Mouse (Mus musculus): ENCODE results near the gene Armc5. TPM values are rescaled to one million over a fixed set of nuclear protein-coding genes. Genes with fewer than 3 reads are reported as not detected.

Gene Armc5
- total RNA-seq, 2 experiments from 2014 or later, result 11.5 to 12.6 TPM

DNA sequence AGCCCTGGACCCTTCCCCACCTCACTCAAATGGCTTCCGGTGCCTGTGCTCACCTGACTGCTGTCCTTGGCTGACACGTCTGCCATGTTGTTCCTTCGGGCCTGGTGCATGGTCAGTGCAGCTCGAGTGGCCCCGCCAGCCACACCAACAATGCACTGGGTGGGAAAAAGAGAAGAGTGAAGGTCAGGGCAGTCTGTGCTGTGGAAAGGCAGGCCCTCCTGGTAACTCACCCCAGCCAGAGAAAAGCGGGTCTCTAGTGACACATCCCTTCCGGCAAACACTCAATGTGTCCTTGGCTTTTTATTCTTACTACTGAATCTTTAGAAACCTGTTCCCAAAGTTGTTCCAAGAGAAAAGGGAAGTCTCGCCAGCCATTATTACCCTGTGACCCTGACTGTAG, 47.9 kb downstream of the Armc5 start:
- DNase-seq (ENCODE audit: low spot score in 2 of 2), result no peak

DNA sequence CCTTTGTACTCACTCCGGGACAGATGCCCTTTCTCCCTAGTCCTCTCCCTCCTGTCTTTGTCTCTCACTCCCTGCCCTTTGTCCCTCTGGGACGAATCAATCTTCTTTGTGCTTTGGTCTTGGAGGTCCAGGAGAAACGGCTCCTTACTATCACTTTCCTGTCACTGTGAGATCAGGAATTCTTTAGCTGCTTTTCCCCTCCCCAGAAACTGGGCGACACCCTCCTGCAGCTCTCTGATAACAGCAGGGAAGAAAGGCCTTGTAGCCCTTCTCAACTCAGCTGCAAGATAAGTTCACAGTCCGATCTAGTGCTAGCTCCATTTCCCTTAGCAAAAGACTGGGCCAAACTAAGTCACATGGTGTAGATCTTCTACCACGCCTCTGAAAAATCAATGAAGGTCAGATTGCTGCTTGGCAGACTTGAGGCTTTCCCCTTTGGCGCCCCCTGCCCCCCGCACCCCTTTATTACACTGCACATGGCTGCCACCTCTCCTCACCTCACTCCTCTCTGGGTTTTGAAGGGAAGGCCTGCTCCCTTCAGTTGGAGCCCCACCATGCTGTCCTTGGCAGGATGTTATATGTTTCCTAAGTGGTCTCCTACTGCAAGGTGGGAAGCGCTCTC, 51.9 kb downstream of the Armc5 start:
- no peak for DNase-seq (ENCODE audit: low spot score in 2 of 2)

Small RNAs within 50 kb of the gene (microRNA-seq; reads per million reads assigned to microRNA genes)
- gene Mir3103, result 0.74 to 0.98 reads per million in 2 experiments

Other genes with a start within 250 kb of the Armc5 start
- gene Pycard, start 243.5 kb upstream of the Armc5 start, total RNA-seq (2021), result 1 to 10 TPM; 2.1 to 3.2 TPM
- gene Trim72, start 233.4 kb upstream of the Armc5 start, total RNA-seq (2021), result under 1 TPM; 0.32 to 0.58 TPM
- 10 to 100 TPM; 11.0 to 11.2 TPM for gene Itgam, start 174.7 kb upstream of the Armc5 start, total RNA-seq (2021)
- under 1 TPM in 1 of 2 experiments, not detected in 1; 0.25 TPM for gene Gm49368, start 174.7 kb upstream of the Armc5 start, total RNA-seq (2021)
- under 1 TPM; 0.13 to 0.59 TPM for gene Itgax, start 107.8 kb upstream of the Armc5 start, total RNA-seq (2021)
- under 1 TPM; 0.20 to 0.71 TPM for gene Itgad, start 83.0 kb upstream of the Armc5 start, total RNA-seq (2021)
- 1 to 10 TPM; 4.7 TPM for gene Cox6a2, start 31.0 kb upstream of the Armc5 start, total RNA-seq (2021)
- gene 9130023H24Rik, start 689 bp downstream of the Armc5 start, total RNA-seq (2021), result 1 to 10 TPM; 3.3 TPM
- gene Tgfb1i1, start 9.5 kb downstream of the Armc5 start, total RNA-seq (2021), result 10 to 100 TPM in 1 of 2 experiments, 1 to 10 TPM in 1; 9.2 to 12.0 TPM
- gene Slc5a2, start 28.3 kb downstream of the Armc5 start, total RNA-seq (2021), result not detected
- gene BC017158, start 60.8 kb downstream of the Armc5 start, total RNA-seq (2021), result 10 to 100 TPM; 24.0 to 25.9 TPM
- 10 to 100 TPM; 42.3 to 45.3 TPM for gene Rgs10, start 181.4 kb downstream of the Armc5 start, total RNA-seq (2021)
- 100 to 1,000 TPM in 1 of 2 experiments, 10 to 100 TPM in 1; 98.2 to 110 TPM for gene Tial1, start 224.4 kb downstream of the Armc5 start, total RNA-seq (2021)

Data from layer of hippocampus, adult 18-20 months (tissue).